Mouse (Mus musculus) lung, postnatal 25 days (tissue): ENCODE results near the gene Tspan4.
"Not testable (repeated sequence)": the region's sequence is repeated elsewhere in the genome, so short reads cannot be mapped to it uniquely, and the experiment has no call there.

Source experiments
- DNase-seq: peaks from one replicate; pipeline ENCODE4 v3.0.0; 2022; ENCODE audit warnings: low spot score

The Tspan4 gene

DNA sequence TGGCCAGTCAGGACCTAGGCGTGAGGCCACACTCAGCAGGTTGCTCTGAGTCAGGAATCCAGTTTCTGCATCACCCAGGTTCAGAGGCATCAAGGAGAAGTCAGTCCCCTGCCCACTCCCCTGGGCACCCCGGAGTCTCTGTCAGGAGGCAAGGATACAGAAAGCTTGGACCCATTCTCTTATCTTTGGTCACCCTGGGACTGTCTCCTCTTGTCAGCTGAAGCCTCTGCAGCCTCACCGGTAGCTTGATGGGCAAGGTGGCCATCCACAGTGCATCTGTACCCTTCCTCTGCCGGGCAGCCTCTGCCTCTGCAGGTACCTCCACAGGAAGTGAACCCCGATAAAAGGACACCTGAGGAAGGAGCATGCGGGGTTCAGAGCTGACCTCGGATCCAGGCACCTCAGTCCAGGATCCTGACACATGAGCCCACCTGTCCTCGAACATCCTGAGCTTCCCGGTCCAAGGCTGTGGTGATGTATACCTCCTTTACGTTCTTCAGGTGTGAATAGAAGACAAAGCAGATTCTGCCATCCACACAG, 35.8 kb upstream of the Tspan4 start:
- no peak for DNase-seq

DNA sequence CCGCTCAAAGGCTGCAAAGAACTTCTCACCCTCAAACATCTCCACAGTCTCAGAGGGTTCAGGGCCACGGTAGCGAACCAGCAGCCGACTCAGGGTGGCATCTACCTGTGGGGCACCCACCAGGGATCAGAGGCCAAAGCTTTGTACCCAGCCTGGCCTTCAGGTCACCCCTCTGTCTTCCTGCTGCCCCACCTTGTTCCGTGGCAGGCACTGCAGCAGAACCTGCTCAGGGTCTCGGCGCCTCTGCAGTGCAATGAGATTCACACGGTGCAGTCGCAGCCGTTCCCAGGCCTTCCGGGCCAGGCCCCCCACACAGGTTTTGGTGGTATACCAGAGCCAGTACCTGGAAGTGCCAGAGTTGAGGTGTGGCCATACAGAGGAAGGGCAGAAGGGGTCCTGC, 35.2 kb upstream of the Tspan4 start:
- DNase-seq, result no peak

DNA sequence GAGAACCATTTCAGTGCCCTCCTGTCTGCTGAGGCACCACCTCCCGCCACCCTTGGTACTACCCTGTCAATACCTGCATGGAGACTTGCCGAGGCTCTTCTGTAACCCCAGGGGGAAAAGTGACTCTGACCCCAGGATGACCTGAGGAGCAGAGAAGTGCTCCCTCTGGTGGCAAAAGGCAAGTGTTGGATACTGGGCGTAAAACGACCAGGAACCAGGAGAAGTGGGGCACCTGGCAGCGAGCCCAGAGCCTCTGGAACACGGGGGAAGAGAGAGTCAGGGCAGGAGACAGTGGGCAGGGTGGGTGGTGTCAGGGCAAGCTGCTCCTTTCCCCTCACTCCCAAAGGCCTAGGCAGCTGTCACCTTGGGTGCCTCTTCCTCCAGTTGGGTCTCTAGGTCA, 34.4 kb upstream of the Tspan4 start:
- DNase-seq, result no peak

DNA sequence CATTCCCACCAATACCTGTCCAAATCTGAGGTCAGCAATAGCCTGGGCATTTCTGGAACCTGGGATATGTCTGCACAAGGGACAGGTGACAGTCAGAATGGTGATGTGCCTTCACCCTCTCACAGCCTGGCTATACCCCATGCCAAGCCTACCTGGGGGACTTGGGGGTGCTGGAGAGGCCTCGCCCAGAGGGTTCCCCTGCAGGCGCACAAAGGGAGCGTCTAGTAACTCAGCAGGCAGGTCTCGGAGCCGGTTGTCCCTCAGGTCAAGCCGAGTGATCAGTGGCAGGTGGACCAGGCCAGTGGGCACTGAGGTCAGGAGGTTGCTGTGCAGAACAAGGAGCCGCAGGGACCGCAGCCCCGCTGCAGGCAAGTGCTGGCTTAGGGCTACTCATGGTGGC, 33.6 kb upstream of the Tspan4 start:
- DNase-seq, result no peak

DNA sequence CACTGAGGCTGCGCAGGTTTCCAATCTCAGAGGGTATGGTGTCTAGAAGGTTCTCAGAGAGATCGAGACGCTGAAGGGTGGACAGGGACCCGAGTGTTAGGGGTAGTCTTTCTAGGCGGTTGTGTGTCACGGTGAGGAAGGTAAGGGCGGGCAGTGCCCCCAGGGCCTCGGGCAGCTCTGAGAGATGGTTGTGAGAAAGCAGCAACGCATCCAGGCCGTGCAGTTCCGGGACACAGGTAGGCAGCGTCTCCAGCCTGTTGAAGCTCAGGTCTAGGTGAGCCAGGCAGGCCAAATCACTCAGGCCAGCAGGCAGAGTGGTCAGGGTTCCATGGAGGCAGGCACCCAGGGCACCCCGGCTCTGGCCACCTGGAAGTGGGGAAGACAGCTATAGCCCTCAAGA, 32.8 kb upstream of the Tspan4 start:
- no peak for DNase-seq

DNA sequence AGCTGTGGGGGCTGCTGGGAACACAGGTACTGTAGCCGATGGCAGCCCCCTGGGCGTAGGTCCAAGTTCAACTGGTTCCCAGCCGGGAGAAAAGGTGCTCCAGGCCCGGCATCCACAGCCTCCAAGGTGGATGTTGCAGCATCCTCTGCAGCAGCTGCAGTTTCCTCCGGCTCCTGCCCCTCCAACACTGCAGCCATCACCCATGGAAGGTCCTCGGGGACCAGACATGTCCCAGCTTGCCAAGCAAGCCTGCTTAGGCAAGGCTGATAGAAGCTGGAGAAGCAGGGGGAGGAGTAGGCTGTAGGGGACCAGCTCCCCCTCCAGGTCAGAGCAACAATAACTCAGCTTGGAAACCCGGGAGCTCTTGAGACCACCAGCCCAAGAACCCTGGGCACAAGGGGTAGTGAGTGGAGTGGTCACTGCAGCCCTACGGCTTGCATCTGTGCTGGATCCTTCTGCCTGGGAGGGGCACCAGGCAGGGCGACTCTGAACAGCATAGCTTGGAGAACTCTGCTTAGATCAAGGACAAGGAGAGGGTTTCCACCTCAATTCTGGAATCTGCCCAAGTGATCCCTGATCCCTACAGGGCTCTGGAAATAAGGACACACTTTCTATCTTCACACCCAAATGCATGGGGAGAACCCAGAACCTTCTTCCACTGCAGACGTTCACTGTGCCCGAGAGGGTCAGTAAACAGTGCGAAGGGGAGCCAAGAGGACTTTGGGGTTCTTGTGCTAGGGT, 31.8 kb upstream of the Tspan4 start:
- no peak for DNase-seq

DNA sequence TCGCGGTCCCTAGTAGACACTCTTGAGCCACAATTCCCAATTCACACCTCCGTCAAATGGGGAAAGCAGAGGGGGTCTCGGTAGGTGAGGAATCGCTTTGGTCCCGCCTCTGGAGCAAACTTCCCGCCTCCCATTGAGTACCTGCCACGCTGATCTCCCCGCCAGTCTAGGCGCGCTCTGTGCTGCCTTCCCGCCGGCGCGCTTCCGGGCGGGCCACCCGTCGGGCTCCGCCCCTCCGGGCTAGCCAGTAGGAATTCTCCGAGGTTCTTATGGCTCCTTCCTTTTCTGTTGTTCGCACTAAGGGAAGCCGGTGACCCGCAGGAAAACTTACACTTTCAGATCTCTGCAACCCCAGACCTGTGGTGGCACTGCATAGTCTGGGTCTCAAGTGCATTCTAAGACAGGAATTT, 31.2 kb upstream of the Tspan4 start, which contains the start of gene Pidd1:
Gene Pidd1, minus strand, starts transcription at position 198 of the 410 bp plus-strand sequence.
- DNase-seq, result no peak

DNA sequence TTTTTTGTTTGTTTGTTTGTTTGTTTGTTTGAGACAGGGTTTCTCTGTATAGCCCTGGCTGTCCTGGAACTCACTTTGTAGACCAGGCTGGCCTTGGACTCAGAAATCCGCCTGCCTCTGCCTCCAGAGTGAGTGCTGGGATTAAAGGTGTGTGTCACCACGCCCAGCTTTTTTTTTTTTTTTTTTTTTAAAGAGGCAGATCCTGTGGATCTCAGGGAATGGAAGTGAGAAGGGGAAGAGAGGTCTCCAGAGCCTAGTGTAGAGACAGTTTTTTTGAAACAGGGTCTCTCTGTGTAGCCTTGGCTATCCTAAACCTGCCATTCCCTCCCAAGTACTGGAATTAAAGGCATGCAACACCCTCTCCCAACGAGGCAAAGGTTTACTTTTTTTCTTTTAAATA, 28.7 kb upstream of the Tspan4 start:
- not testable (repeated sequence) for DNase-seq

DNA sequence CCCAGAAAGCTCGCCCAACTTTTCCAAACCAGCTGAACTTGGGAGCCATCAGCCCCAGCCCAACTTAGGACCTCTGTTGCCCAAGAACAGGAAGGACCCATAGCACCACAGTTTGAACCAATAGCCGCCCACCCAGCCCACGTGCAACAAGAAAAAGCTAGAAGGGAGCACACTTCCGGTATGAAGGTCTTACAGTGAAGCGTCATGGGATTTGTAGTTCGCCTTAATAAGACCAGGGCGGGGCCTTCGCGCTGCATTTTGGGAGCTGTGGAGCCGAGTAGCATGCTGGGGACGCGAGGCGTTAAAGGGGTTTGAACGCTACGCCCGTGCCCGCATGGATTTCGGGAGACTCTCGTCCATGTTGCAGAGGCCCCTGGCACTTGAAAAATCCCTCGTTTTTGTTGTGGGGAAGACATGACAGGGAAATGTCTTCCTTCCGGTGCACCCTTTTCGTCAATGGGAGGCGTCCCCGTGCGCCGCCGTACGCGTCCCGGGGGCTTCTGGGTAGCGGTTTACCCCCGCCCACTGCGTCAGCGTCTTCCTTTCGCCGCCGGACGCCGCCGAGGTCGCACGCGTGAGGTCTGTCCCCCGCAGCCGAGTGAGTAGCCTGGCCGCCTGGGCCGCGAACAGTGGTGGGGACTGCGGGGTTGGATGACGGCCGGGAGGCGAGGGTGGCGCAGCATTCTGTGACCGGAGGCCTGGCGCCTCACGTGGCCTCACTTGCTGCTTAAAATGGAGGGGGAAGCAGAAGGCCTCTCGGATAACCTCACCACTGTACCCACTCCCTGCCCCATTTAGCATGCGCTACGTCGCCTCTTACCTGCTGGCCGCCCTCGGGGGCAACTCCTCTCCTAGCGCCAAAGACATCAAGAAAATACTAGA, 27.7 kb upstream of the Tspan4 start, which contains the start of gene Rplp2:
Gene Rplp2, plus strand, starts transcription at position 261 of the 882 bp plus-strand sequence.
- DNase-seq, result peak; percentile 95

DNA sequence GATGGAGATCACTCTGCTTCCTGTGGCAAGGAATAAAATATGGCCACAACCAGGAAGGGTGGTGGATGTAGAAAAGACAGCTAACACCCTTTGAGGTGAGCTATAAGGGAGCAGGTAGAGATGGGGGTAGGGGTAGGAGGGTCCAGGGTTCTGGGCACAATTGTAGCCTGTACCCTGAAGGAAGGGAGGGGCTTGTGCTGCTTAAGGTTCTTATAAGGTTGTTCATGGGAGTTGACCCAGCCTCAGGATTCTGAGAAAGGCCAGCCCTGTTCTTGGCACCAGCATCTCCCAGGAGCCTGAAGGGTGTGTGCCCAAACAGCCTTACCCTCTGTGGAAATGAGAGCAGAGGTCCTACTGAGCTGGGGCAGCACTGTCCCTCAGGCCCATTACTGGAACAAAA, 23.1 kb upstream of the Tspan4 start:
- no peak for DNase-seq

DNA sequence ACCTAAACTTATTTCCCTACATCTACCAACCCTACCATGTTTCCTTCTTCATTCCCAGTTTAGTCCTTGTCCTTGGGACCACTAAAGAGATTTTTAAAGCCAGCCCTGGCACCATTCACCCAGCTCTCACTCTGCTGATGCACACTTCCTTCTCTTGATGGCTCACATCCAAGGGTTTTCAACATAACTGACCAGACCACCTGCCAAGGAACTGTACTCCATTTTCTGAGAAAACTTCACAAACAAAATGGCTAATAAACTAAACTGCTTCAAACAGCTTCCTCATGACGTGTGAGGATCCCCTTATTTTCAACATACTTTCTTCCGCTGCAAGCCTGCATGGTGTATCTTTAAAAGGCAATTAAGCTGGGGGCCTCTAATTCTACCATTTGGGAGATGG, 21.4 kb upstream of the Tspan4 start:
- DNase-seq, result no peak

DNA sequence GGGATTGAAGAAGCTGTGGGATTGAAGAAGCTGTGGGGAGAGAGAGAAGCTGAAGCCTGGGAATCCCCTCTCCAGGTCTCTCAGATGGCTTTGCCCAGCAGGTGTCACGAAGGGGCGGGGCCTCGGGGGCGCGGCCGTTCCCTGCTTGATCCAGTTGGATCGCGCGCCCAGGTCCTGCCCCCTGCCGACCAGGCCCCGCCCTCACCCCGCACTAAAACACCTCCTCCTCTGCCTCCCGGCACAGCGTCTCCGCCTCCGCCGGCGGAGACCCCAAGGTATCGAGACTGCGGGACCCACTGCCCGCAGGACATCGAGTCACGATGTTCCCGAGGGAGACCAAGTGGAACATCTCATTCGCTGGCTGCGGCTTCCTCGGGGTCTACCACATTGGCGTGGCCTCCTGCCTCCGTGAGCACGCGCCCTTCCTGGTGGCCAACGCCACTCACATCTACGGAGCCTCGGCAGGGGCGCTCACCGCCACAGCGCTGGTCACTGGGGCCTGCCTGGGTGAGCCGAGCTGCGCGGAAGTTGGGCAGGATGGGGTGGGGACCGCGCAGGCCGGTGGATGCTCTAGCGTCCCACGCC, 20.0 kb upstream of the Tspan4 start, which contains the start of gene Pnpla2:
Gene Pnpla2, plus strand, starts transcription at position 232 of the 585 bp plus-strand sequence.
- DNase-seq, result peak; percentile 97

DNA sequence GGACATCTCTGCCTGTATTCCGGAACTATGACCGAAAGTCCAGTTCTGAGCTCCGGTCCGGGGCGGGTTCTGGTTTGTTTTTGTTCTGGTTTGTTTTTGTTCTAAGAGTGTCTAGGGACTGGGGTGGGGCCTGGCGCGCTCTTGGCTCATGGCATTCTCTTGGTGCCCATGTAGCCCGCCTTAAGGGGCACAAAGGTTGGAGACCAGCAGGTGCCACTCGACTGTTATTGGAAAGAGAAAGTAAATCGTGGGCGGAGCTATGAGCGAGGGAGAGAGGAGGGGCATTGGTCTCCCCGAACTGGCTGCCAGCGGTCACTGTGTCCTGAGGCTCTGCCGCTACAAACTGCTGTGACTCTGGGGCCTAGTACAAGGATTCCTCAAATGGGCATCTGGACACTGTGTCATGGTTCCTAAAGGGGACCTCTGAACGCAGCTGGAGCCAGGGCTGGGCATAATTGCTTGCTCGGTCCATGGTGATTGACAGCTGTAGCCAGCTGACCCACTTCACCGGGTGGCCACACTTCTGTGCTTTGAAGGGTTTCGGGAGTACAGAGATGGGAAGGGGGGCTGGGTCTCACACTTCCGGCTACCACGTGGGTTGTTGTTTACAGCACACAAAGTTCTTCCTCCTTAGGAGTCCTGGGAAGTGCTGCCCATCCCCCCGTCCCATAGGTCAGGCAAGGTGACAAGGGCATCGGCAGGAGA, 19.3 kb upstream of the Tspan4 start:
- DNase-seq, result peak; percentile 91

DNA sequence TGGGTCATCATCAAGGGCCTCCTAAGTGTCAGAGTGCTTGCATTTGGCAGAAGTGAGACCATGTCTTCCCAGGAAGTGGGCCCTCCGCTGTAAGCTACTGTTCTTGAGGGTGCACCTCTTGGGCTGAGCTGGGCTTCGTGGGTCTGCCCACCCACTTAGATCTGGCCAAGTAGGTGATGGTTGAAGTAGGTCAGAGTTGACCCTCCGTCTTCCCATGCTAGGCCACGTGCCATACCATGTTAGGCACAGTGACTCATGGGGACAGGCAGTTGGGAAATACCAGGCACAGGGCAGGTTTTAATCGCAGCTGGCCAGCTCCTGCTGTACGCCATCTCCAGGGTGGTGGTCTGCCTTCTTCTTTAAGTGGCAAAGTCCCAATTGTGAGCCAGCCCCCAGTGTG, 18.3 kb upstream of the Tspan4 start:
- DNase-seq, result peak; percentile 72

DNA sequence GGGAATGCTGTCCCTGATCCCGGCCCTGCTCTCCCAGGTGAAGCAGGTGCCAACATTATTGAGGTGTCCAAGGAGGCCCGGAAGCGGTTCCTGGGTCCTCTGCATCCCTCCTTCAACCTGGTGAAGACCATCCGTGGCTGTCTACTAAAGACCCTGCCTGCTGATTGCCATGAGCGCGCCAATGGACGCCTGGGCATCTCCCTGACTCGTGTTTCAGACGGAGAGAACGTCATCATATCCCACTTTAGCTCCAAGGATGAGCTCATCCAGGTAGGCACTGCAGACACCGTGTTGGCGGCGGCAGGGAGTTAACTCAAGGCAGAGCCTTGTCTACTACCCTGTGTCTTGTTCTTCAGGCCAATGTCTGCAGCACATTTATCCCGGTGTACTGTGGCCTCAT, 17.8 kb upstream of the Tspan4 start:
- DNase-seq, result no peak

DNA sequence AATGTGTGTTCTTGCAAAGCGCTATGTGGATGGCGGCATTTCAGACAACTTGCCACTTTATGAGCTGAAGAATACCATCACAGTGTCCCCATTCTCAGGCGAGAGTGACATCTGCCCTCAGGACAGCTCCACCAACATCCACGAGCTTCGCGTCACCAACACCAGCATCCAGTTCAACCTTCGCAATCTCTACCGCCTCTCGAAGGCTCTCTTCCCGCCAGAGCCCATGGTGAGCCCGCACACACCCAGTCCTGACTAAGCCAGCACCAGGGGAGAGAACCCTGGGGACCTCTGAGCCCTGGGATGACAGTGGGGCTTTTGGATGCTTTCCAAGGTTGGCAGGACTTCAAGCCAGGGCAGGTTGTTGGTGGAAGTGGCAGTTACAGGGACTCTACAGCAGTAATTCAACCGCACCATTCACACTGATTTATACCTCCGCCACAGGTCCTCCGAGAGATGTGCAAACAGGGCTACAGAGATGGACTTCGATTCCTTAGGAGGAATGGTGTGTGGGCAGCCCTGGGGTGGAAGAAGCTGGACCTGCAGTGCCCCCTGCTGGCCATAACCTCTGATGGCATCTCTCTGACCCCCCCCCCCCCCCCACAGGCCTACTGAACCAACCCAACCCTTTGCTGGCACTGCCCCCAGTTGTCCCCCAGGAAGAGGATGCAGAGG, 16.9 kb upstream of the Tspan4 start:
- DNase-seq, result no peak

DNA sequence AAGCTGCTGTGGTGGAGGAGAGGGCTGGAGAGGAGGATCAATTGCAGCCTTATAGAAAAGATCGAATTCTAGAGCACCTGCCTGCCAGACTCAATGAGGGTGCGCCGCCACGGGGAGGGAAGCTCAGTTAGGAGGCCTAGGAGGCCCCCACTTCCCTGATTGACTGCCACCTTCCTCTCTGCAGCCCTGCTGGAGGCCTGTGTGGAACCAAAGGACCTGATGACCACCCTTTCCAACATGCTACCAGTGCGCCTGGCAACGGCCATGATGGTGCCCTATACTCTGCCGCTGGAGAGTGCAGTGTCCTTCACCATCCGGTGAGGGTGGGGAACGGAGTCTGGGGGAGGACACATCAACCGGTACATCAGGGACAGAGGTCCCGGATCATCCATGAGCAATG, 16.4 kb upstream of the Tspan4 start:
- DNase-seq, result no peak

DNA sequence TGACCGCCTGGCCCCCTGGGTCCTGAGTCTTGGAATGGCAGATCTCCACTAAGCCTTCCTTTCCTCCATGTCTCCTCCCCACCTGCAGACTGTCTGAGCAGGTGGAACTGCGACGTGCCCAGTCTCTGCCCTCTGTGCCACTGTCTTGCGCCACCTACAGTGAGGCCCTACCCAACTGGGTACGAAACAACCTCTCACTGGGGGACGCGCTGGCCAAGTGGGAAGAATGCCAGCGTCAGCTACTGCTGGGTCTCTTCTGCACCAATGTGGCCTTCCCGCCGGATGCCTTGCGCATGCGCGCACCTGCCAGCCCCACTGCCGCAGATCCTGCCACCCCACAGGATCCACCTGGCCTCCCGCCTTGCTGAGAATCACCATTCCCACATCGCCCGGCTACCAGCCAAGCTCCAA, 15.7 kb upstream of the Tspan4 start:
- no peak for DNase-seq

DNA sequence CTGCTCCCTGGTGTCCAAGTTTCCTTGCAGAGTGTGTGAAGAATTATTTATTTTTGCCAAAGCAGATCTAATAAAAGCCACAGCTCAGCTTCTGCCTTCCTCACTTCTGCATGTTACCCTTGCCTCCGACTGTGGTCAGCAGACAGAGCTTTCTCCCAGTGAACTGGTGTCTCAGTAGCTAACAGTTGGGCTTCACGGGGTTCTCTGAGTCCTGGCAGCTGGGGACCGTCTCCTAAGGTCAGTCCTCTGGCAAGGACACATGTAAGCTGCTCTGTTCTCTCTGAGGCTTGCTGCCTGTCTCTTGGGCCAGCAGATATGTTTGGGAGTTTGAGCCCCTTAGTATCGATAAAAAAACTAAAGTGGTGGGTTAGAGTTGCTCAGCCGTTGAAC, 15.0 kb upstream of the Tspan4 start:
- no peak for DNase-seq

DNA sequence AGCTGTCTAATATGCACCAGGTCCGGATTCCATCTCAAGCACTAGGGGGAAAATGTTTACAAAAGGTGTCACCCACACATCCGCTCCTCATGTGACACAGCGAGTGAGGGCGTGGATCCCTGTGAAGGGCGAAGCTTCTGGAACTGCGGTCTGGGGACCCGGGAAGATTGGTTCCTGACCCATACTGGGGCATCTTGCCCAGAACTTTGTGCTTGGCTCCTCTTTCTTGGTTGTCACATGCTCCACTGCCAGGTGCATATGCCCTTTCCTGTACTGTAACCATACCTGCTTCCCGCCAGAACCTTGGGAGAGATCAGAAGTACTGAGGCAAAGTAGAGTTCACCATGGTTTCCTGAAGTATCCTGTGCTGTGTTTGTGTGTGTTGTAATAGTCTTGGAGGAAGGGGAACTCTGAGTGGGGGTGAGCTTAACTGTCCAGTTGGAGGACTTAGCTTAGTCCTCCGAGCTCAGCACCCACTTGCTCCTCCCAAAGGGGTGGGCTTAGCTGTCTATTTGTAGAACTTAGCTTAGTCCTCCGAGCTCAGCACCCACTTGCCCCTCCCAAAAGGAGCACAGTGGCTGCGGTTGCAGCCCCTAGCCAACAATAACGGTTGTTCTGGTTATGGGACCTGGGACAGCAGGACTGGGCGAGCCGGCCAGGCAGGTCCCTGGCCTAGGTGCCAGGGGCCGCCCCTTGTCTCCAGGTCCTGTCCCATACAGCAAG, 14.5 kb upstream of the Tspan4 start, which contains the start of gene Cracr2b:
Gene Cracr2b, plus strand, starts transcription at position 704 of the 723 bp plus-strand sequence.
- peak; percentile 83 for DNase-seq
